8 mouse cellular contexts compared by ENCODE assay signal in the genomic region with DNA sequence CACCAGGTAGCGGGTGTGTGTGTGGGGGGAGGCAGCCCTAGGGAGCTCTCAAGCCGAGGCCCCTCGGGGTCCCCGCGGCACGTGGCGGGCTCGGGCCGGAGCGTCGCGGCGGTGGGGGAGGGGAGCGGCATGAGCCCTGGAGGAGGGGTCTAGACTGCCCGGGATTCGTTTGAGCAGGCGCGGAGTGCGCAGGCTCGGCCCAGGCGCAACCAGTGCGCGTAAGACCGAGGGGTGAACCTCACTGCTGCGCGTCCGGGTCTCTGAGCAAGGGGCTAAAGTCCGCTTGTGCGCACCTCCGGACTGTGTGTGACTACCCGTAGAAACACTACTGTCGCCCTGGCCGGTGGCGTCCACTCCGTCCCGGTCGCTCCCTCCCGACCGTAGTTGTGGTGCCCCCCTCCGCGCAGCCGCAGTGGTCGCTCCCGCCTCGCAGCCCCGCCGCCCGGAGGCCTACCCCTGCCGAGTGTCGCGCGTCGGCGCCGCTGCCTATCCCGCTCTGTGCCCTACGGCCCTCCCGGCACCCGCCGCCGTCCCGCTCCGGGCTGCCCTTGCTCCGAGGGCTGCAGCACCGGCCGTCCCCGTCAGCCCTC. TPM values are rescaled to one million over a fixed set of nuclear protein-coding genes. Genes with fewer than 3 reads are reported as not detected.
A peak's percentile ranks its signal among the peaks of the same experiment; 100 is the strongest.
DNase-seq lines count a peak whose midpoint lies in the region; ATAC-seq and TF ChIP-seq lines count a peak whose summit lies in the region.

A gene (plus strand): TSS at position 459 of the 590 bp plus-strand sequence.

- peak; percentile 88 for DNase-seq in gastrocnemius, postnatal 10 days
- DNase-seq in induced T-regulatory cell, adult 2 months (ENCODE audit: low read depth): peak; percentile 90
- DNase-seq in left cerebral cortex, adult 9 months (ENCODE audit: low spot score in 2 of 2): peak; percentile 66 to 82
- peak; percentile 85 for DNase-seq in right cerebral cortex, postnatal 14 days
- DNase-seq in urinary bladder, postnatal 36 days (ENCODE audit: low spot score in 2 of 2): peak; percentile 83 to 85

- peak; percentile 62; the same call in 1 of the 2 replicates for TF ChIP-seq POLR2A in cortical plate, adult 2 months (IDR thresholded peaks at IDR 0.05; ENCODE audit: extremely low read depth, insufficient read depth, low read length)

- peak within 1 kb of the TSS; percentile 61 for H3K4me3 ChIP-seq in cortical plate, adult 2 months (ENCODE audit: insufficient read depth, low read length)

- TF ChIP-seq CTCF in cortical plate, adult 2 months (IDR thresholded peaks at IDR 0.05; ENCODE audit: extremely low read depth, insufficient read depth, low read length): no peak

- H3K4me1 ChIP-seq in cortical plate, adult 2 months (ENCODE audit: control insufficient read depth, insufficient read depth, low read length): peaks cover 9% of the 10 kb centered on the region

- ATAC-seq in activated CD4-positive, CD25-positive, alpha-beta regulatory T cell, adult 4 months: peak; percentile 88
- ATAC-seq in megakaryocyte progenitor cell, adult 5-6 weeks (replicated peaks; ENCODE audit: poor library complexity): peak; percentile 86

- peak within 1 kb of the TSS; percentile 98 for H3K27ac ChIP-seq in cortical plate, adult 2 months (ENCODE audit: insufficient read depth, low read length)

RNA-seq across cellular contexts. Expression of the gene that starts here (rescaled TPM):
- polyA plus RNA-seq in activated CD4-positive, CD25-positive, alpha-beta regulatory T cell, adult 4 months (2017; shearing (Covaris generic)): 10 to 100 TPM; 13.4 to 17.7 TPM
- 64.9 and 70.2 TPM in 2 replicates for polyA plus RNA-seq in cortical plate, adult 2 months (2012; rRNA removed)
- 100 to 1,000 TPM; 102 to 106 TPM for total RNA-seq in gastrocnemius, postnatal 10 days (2021)
- 203 and 211 TPM in 2 replicates for total RNA-seq in megakaryocyte progenitor cell, adult 5-6 weeks (2015)
- 166 and 185 TPM in 2 replicates for total RNA-seq in megakaryocyte progenitor cell, adult 5-6 weeks (2017)

Comparison
In these comparisons a context has a peak if more than half of its experiments do, and no peak if none do; other contexts are left out.
1. Peak in every context shown above with its lines: DNase-seq, ATAC-seq, H3K4me3 ChIP-seq and H3K27ac ChIP-seq.